Mouse (Mus musculus) adrenal gland, postnatal 36 days (tissue): ENCODE results near the gene Lemd1. TPM values are rescaled to one million over a fixed set of nuclear protein-coding genes. Genes with fewer than 3 reads are reported as not detected.

Experiments
- DNase-seq, 2 experiments: peaks; one replicate each; pipeline ENCODE4 v3.0.0; 2021; ENCODE audit warnings: mixed read lengths in 1 of 2
- total RNA-seq, 2 experiments: library from RNA; stranded (reverse); gene quantifications; 2 replicates each; pipeline ENCODE4 v1.2.3; 2021

Lemd1 gene
- total RNA-seq, 2 experiments from 2014 or later, result 0.33 TPM

GRCm38 (mm10) chr1:132164780-132165518, 26.3 kb upstream of the Lemd1 start:
- DNase-seq, result no peak

GRCm38 (mm10) chr1:132165859-132166258, 25.4 kb upstream of the Lemd1 start:
- DNase-seq, result no peak

- DNase-seq, result peak; percentile 36 to 68
Measured at GRCm38 (mm10) chr1:132168115-132168767, 23.0 kb upstream of the Lemd1 start.

GRCm38 (mm10) chr1:132170698-132171097, 20.5 kb upstream of the Lemd1 start:
- DNase-seq, result no peak

DNA sequence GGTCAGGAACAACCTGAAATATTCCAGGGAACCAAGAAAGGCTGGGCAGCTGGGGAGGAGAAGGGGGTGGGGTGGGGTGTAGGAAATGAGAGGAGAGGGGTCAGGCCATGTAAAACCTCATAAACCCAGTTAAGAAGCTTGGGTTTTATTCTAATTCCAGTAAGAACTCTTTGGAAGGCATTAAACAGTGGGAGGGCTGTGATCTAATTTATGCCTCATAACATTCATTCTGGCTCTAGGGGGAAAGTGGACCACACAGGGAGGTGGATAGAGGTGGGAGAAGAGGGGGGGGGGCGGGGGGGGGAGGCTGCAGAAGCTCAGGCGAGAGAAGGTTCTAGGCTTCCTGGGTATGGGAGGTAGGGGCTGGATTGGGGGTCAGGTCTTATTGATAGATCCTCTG, 19.6 kb upstream of the Lemd1 start:
- no peak for DNase-seq

DNA sequence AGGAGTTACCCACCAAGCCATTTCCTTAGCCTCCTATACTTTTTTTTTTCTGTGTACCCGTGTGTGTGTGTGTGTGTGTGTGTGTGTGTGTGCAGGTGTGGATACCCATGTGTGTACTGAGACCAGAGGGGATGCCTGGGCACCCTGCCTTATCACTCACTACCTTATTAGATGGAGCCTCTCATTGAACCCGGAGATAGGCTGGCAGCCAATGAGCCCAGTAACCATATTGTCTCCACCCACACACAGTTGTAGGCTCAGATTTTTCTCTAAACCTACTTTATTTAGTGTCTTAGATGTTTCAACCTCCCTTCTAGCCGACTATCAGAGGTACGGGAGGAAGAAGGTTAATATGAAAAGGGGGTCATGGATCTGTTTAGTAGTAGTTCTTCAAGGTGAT, 4.9 kb upstream of the Lemd1 start:
- DNase-seq, result no peak

GRCm38 (mm10) chr1:132188442-132189066, 2.7 kb upstream of the Lemd1 start:
- DNase-seq, result no peak

DNA sequence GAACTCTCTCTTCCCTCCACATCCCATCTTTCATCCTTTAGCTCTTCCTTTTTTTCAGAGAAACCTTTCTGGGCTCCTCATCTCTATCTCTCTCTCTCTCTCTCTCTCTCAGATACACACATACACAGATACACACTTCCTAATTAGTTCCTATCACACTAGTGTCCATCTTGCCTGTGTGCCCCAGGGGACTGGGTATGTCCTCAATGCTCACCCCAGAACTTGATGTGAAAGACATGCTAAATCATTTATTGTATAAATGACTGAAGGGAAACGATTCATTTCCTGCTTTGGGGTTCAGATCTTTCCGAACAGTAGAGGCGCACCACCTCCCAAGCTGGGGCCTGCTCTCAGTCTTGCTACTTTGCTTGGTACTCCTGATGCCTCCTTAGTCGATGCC, 2.0 kb upstream of the Lemd1 start:
- no peak for DNase-seq

DNA sequence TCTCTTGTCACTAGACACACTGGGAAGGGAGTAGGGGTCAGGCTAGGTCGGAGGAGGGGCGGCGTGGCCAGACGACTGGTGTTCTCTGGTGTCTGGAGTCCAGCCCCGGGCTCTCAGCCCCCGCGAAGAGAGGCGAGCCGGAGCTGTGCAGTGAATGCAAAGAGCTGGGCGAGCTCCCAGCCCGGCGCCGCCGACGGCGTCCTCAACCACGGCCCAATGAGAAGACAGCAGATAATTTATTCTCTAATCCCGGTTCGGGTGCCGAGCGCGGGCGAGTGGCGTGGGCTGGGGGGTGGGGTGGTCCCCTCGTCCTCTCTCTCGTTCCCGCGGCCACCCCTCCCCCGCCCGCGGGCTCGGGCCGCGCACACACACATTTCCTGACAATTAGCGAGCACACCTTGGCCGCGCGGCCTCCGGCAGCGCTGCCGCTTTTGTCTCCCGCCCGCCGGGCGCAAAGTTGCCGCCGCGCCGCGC, 1.2 kb upstream of the Lemd1 start:
- peak; percentile 51 to 61 for DNase-seq

- DNase-seq, result peak; percentile 24 to 32
Measured at GRCm38 (mm10) chr1:132190621-132191092, 574 bp upstream of the Lemd1 start.

DNA sequence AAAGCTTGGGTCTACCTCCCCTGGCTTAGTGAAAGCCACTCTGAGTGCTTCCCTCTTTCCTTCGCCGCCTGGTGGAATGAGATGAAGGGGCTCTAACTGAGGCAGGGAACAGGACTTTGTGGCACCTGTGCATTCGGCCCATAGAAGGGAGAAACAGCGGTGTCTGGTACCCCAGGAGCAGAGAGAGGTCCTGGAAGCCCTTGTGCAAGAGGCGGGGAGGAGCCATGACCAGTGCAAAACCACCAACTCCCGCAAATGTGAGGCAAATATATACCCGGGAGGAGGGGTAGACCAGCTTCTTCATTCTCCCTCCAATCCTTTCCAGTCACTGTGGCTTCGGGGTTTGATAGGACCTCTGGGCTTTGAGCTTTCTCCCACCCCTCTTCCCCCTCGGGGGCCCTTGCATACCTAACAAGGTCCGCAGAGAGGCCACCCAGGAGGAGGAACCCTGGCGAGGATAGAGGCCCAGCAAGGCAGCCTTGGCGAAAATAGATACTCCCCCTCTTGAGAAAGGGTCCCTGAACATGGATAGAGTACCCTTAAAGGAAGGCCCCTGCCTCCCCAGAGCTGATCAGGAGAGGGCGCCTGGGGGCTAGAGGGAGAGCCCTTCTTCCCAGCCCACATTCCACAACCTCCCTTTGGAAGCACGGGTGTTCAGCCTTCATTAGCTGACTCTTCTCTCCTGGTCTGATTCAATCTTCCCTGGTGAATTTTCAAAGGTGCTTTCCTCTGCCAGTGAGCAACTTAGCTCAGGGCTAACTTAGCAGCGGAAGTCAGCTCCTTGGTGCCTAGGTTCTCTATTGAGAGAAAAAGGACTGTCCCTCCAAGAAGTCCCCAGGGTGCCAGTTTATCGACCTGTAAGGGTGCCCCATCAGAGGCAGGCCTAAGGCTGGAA, 802 bp downstream of the Lemd1 start:
- DNase-seq, result no peak

DNA sequence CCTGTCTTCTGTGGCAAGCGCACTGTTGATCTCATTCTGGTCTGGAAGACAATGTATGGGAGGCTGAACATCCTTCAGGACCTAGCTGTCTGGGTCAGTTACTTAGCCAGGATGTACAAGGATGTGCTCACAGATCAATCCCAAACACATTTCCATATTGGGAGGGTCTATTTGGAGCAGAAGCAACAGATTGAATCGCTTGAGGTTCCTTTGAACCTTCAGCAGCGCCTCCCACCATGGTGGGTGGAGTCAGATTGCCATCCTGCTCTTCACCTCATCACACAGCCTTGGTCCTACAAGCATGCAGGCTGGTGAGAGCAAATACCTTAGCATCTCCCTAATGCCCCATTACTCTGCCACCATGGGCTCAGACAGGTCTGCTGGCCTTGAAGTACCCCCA, 2.6 kb downstream of the Lemd1 start:
- DNase-seq, result no peak

DNA sequence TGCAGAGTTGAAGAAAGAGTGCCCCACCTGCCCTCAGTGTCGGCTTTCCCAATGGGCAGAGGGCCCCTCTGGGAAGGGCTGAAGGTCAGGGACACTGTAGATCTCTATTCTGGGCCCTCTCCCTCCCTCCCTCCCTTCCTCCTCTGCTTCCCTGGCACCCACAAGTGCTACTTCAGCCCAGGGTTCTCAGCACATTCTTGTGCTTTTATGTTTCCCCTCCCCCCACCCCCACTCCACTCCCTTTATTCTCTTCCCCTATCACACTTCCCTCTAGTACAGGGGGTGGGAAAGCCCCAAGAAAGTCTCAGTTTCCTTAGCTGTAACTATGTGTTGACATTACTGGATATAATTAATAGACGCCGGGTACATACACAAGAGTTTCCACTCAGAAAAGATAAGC, 3.4 kb downstream of the Lemd1 start:
- DNase-seq, result no peak

GRCm38 (mm10) chr1:132195100-132195499, 3.9 kb downstream of the Lemd1 start:
- no peak for DNase-seq

DNA sequence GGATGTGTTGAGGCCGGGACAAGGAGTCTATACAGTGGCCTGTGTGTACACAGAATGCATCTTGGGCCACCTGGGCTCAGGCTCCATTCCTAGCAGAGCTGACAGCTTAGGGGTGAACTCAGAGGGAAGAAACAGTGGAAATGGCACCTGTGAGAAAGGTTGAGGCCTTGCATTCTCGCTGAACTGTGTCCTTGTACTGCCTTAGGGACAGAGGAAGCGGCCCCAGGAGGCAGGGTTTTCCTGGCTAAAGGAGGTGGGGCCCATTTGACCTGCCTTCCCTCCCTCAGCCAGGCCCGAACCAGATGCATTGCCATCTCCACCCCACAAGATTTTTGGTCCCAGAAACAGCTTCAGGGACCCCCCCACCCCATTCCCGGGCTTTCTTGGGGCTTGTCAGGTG, 4.5 kb downstream of the Lemd1 start:
- DNase-seq, result no peak

- no peak for DNase-seq
Measured at GRCm38 (mm10) chr1:132196337-132196736, 5.1 kb downstream of the Lemd1 start.

DNA sequence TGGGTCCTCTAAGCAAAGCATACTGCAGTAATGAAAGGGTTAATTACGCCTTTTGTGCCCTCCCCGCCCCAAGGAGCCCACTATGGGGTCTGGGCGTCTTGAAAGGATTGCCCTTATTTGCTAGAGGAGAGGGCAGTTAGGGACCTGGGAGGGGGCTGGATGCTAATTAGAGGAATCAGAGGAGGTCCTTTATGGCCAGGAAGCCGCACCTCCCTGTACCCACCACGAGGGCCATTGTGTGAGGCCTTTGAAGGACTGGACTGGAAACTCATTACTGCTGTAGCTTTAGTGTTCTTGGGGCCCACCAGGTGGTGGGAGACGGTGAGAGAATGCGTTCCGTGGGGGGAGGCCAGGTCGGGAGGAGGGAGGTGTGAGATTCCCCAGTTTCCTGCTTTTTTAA, 6.4 kb downstream of the Lemd1 start:
- no peak for DNase-seq

DNA sequence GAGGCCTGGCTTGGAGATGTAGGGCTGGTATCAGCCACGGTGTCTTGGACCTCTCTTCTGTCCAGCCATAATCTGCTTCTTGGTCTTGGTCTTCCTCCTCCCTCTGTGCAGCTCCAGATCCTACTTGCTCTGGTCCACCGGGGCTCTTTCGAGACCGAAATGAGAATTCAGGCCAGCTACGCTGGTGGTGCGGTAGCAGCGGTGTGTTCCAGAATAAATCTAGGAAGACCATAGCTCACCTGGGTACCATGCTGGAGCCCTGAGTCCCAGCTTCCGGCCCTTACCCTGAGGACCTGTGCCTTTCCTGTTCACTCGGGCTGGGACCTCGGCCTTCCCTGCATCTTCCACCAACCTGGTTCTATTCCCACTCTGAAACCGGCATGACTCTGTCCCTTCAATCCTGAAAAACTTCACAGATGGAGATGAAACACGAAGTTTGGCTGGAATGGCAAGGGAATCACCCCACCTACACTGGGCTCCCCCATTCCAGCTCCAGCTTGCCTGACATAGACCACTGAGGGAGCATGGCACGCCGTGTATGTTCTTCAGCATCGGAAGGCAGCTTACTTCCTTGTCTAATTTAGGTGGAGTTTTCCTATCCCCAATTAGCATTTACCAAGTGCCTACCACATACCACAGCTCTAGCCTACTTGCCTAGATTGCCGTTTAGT, 7.3 kb downstream of the Lemd1 start:
- no peak for DNase-seq

DNA sequence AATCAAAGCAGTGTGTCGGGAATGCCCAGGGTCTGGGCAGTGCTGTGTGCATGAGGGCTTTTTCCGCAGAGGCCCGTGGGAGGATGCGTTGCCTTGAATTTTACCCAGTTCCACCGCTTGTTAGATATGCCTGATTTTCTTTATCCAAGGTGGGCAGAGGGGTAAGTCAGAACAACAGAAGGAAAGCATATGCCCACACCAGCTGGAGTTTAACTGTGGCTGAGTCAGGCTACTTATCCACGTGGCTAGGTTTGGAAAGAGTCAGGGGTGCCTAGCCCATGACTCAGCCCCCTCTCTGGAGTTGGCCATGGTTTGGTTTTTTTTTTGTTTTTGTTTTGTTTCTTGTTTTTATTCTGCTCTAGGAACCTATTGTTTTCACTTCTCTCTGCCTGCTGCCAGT, 8.0 kb downstream of the Lemd1 start:
- DNase-seq, result no peak

GRCm38 (mm10) chr1:132199934-132200333, 8.7 kb downstream of the Lemd1 start:
- no peak for DNase-seq
